Mouse (Mus musculus) forelimb bud, embryonic 11.5 days (tissue): ENCODE measurements around the gene Pced1b.

ENCODE experiments used
- DNase-seq: peaks from one replicate; pipeline ENCODE4 v3.0.0-alpha.2; 2012; ENCODE audit warnings: low read depth, low spot score

Gene Pced1b

GRCm38 (mm10) chr15:97397793-97398192 is 150.9 kb downstream of the Pced1b start:
- DNase-seq: no peak

GRCm38 (mm10) chr15:97400866-97401265 is 154.0 kb downstream of the Pced1b start:
- no peak for DNase-seq

- no peak for DNase-seq
Observed at GRCm38 (mm10) chr15:97404483-97404882, 157.6 kb downstream of the Pced1b start.

- no peak for DNase-seq
Observed at GRCm38 (mm10) chr15:97404998-97405397, 158.1 kb downstream of the Pced1b start.

GRCm38 (mm10) chr15:97406105-97406504 is 159.2 kb downstream of the Pced1b start:
- DNase-seq: no peak

GRCm38 (mm10) chr15:97407496-97408454 is 160.9 kb downstream of the Pced1b start:
- no peak for DNase-seq

GRCm38 (mm10) chr15:97411136-97411535 is 164.2 kb downstream of the Pced1b start:
- DNase-seq: no peak

- DNase-seq: no peak
Observed at GRCm38 (mm10) chr15:97411671-97412070, 164.8 kb downstream of the Pced1b start.

- DNase-seq: no peak
Observed at GRCm38 (mm10) chr15:97412308-97412707, 165.4 kb downstream of the Pced1b start.

- DNase-seq: no peak
Observed at GRCm38 (mm10) chr15:97412861-97413260, 166.0 kb downstream of the Pced1b start.

- no peak for DNase-seq
Observed at GRCm38 (mm10) chr15:97414718-97415413, 168.0 kb downstream of the Pced1b start.

- no peak for DNase-seq
Observed at GRCm38 (mm10) chr15:97415426-97415946, 168.6 kb downstream of the Pced1b start.

GRCm38 (mm10) chr15:97420292-97420691 is 173.4 kb downstream of the Pced1b start:
- no peak for DNase-seq

- no peak for DNase-seq
Observed at GRCm38 (mm10) chr15:97421533-97421932, 174.6 kb downstream of the Pced1b start.

- DNase-seq: no peak
Observed at GRCm38 (mm10) chr15:97422212-97422944, 175.5 kb downstream of the Pced1b start.

GRCm38 (mm10) chr15:97424375-97424774 is 177.5 kb downstream of the Pced1b start:
- no peak for DNase-seq

GRCm38 (mm10) chr15:97424961-97425360 is 178.1 kb downstream of the Pced1b start:
- no peak for DNase-seq

- no peak for DNase-seq
Observed at GRCm38 (mm10) chr15:97429201-97429900, 182.4 kb downstream of the Pced1b start.

GRCm38 (mm10) chr15:97431533-97431932 is 184.6 kb downstream of the Pced1b start:
- DNase-seq: no peak

- no peak for DNase-seq
Observed at GRCm38 (mm10) chr15:97432221-97432620, 185.3 kb downstream of the Pced1b start.
